Mouse (Mus musculus): ENCODE measurements around the gene Bco1.

The Bco1 gene

GRCm38 (mm10) chr8:117095647-117096046 is at the start of gene Bco1:
TSS of gene Bco1 (plus strand) at chr8:117095854.
- no peak for DNase-seq (ENCODE audit: low spot score)

GRCm38 (mm10) chr8:117049444-117049843 is 46.2 kb upstream of the Bco1 start:
- DNase-seq (ENCODE audit: low spot score), result no peak

- DNase-seq (ENCODE audit: low spot score), result no peak
Observed at GRCm38 (mm10) chr8:117050763-117051162, 44.9 kb upstream of the Bco1 start.

GRCm38 (mm10) chr8:117051316-117051715 is 44.3 kb upstream of the Bco1 start:
- no peak for DNase-seq (ENCODE audit: low spot score)

- peak; percentile 17 for DNase-seq (ENCODE audit: low spot score)
Observed at GRCm38 (mm10) chr8:117053135-117054079, 42.2 kb upstream of the Bco1 start.

GRCm38 (mm10) chr8:117054146-117054545 is 41.5 kb upstream of the Bco1 start:
- DNase-seq (ENCODE audit: low spot score), result no peak

GRCm38 (mm10) chr8:117055097-117055496 is 40.6 kb upstream of the Bco1 start:
- no peak for DNase-seq (ENCODE audit: low spot score)

GRCm38 (mm10) chr8:117059021-117059420 is 36.6 kb upstream of the Bco1 start:
- DNase-seq (ENCODE audit: low spot score), result no peak

- no peak for DNase-seq (ENCODE audit: low spot score)
Observed at GRCm38 (mm10) chr8:117060306-117060705, 35.3 kb upstream of the Bco1 start.

GRCm38 (mm10) chr8:117061180-117061880 is 34.3 kb upstream of the Bco1 start:
- DNase-seq (ENCODE audit: low spot score), result no peak

GRCm38 (mm10) chr8:117066955-117067354 is 28.7 kb upstream of the Bco1 start:
- DNase-seq (ENCODE audit: low spot score), result no peak

GRCm38 (mm10) chr8:117067396-117067795 is 28.3 kb upstream of the Bco1 start:
- no peak for DNase-seq (ENCODE audit: low spot score)

GRCm38 (mm10) chr8:117068294-117068693 is 27.4 kb upstream of the Bco1 start:
- DNase-seq (ENCODE audit: low spot score), result no peak

- no peak for DNase-seq (ENCODE audit: low spot score)
Observed at GRCm38 (mm10) chr8:117069708-117070107, 25.9 kb upstream of the Bco1 start.

- peak; percentile 23 for DNase-seq (ENCODE audit: low spot score)
Observed at GRCm38 (mm10) chr8:117074350-117075182, 21.1 kb upstream of the Bco1 start.

- DNase-seq (ENCODE audit: low spot score), result no peak
Observed at GRCm38 (mm10) chr8:117078367-117078926, 17.2 kb upstream of the Bco1 start.

- no peak for DNase-seq (ENCODE audit: low spot score)
Observed at GRCm38 (mm10) chr8:117079652-117080051, 16.0 kb upstream of the Bco1 start.

- no peak for DNase-seq (ENCODE audit: low spot score)
Observed at GRCm38 (mm10) chr8:117082399-117082872, 13.2 kb upstream of the Bco1 start, which contains the start of gene Pkd1l2. TSS of gene Pkd1l2 (minus strand) at chr8:117082449.

- peak; percentile 37 for DNase-seq (ENCODE audit: low spot score)
Observed at GRCm38 (mm10) chr8:117082947-117083559, 12.6 kb upstream of the Bco1 start.

GRCm38 (mm10) chr8:117085521-117085920 is 10.1 kb upstream of the Bco1 start:
- DNase-seq (ENCODE audit: low spot score), result peak; percentile 32

- DNase-seq (ENCODE audit: low spot score), result no peak
Observed at GRCm38 (mm10) chr8:117087036-117087435, 8.6 kb upstream of the Bco1 start.

Data from spleen, adult 12 weeks (tissue).